Mouse (Mus musculus): Measurements from ENCODE around the gene Myo1a. TPM values are rescaled to one million over a fixed set of nuclear protein-coding genes. Genes with fewer than 3 reads are reported as not detected.
"Not testable (repeated sequence)": the region's sequence is repeated elsewhere in the genome, so short reads cannot be mapped to it uniquely, and the experiment has no call there.

Myo1a gene
- polyA plus RNA-seq (2015; fragmentation: Nextera tagmentation; extraction: Ambion mirVana) = 0.60 and 0.83 TPM in 2 replicates

DNA sequence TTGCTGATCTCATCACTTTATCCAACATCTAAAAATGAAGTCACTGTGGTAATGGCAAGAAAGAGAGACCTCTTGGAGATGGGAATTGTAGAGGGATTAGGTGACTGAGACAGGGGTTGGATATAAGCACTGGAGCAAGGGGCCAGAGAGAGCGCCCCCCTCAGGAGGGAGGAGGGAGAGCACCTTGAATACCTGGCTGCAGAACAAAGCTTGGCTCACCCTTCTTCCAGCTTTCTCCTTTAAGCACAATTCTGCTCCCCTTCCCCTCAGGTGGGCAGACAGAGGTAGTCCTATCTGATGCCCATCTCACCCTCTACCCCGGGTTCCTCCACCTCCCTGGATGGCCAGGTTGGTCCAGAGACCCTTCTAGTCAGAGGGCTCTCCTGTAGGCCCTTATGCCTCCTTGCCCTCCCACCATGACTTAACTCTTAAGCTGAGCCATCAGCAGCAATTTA, at the start of gene Myo1a:
TSS of gene Myo1a (plus strand) at position 405 of the 455 bp plus-strand sequence.
- no peak within 1 kb of the TSS for H3K4me3 ChIP-seq
- ATAC-seq = no peak
- no peak within 1 kb of the TSS for H3K4me2 ChIP-seq
- H3K9ac ChIP-seq = no peak within 1 kb of the TSS
- H3K36me3 ChIP-seq (ENCODE audit: poor library complexity, severe bottlenecking) = 0 out of 2 replicates have a peak, but pooled peaks cover 5% of the 10 kb centered on the region
- H3K4me1 ChIP-seq = no peaks in the 10 kb centered on the region
- H3K9me3 ChIP-seq (replicated peaks) = no peaks in the 10 kb centered on the region
- WGBS = 43% methylated on average over 2 of the region's 2 CpGs
- H3K27ac ChIP-seq = no peak within 1 kb of the TSS
- H3K27me3 ChIP-seq = no peaks in the 10 kb centered on the region

DNA sequence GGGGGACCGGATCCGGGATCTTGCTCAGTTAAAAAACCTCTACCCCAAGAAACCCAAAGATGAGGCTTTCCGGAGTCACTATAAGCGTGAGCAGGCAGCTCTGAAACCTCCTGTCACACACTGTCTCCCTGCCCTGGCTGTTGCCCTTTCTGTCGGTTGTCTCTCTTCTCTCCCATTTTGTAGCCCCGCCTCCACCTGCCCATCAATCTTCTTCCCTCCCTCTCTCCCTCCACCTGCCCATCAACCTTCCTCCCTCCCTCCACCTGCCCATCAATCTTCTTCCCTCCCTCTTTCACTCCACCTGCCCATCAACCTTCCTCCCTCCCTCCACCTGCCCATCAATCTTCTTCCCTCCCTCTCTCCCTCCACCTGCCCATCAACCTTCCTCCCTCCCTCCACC, 47.4 kb upstream of the Myo1a start:
- not testable (repeated sequence) for H3K36me3 ChIP-seq (ENCODE audit: poor library complexity, severe bottlenecking); H3K9ac ChIP-seq; H3K4me2 ChIP-seq; ATAC-seq; H3K27ac ChIP-seq; H3K9me3 ChIP-seq (replicated peaks); H3K4me3 ChIP-seq
- Histone ChIP-seq H3K4me1 (peaks cover 13% of the 10 kb centered on the region; the same call in 1 of the 2 replicates), H3K27me3 (peaks cover 31% of the 10 kb centered on the region)
- WGBS = 48% methylated on average over 6 of the region's 6 CpGs

DNA sequence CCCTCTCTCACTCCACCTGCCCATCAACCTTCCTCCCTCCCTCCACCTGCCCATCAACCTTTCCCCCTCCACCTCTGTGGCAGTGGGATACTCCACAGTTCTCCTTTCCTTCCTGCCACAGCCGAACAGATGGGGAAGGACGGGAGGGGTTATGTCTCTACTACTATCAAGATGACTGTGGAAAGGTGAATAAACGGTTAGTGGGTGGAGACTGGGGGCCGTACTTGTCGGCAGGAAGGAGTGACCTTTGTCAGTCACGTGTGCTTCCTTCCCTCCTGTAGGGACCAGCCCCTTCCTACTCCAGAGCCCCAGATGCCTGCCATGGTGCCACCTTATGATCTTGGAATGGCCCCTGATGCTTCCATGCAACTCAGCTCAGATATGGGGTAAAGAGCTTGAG, 46.9 kb upstream of the Myo1a start:
- H3K4me3 ChIP-seq = no peak overlapping the region
- H3K27ac ChIP-seq = no peak overlapping the region
- no peaks in the 10 kb centered on the region for H3K36me3 ChIP-seq (ENCODE audit: poor library complexity, severe bottlenecking)
- WGBS = 18% methylated on average over 6 of the region's 6 CpGs
- no peak for ATAC-seq
- no peaks in the 10 kb centered on the region for H3K9me3 ChIP-seq (replicated peaks)
- H3K27me3 ChIP-seq = peaks cover 35% of the 10 kb centered on the region
- no peak overlapping the region for H3K4me2 ChIP-seq
- H3K4me1 ChIP-seq = peaks cover 15% of the 10 kb centered on the region; the same call in 1 of the 2 replicates
- no peak overlapping the region for H3K9ac ChIP-seq

DNA sequence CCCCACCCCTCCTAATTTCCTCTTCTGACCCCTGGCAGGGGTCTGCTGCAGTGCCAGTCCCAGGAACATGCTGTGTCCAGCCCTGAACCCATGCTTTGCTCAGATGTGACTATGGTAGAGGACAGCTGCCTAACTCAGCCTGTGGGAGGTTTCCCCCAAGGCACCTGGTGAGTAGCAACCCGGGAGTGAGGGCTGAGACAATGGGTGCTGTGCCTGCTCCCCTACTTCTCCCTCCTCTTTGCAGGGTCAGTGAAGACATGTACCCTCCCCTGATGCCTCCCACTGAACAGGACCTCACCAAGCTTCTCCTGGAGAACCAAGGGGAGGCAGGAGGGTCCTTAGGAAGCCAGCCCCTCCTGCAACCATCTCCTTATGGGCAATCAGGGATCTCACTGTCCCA, 45.4 kb upstream of the Myo1a start:
- no peak overlapping the region for H3K9ac ChIP-seq
- H3K27ac ChIP-seq = no peak overlapping the region
- H3K4me1 ChIP-seq = peaks cover 18% of the 10 kb centered on the region; the same call in 1 of the 2 replicates
- H3K27me3 ChIP-seq = peaks cover 50% of the 10 kb centered on the region
- H3K36me3 ChIP-seq (ENCODE audit: poor library complexity, severe bottlenecking) = no peaks in the 10 kb centered on the region
- H3K9me3 ChIP-seq (replicated peaks) = no peaks in the 10 kb centered on the region
- no peak for ATAC-seq
- 86% methylated on average over 1 of the region's 1 CpGs for WGBS
- no peak overlapping the region for H3K4me3 ChIP-seq
- H3K4me2 ChIP-seq = no peak overlapping the region

DNA sequence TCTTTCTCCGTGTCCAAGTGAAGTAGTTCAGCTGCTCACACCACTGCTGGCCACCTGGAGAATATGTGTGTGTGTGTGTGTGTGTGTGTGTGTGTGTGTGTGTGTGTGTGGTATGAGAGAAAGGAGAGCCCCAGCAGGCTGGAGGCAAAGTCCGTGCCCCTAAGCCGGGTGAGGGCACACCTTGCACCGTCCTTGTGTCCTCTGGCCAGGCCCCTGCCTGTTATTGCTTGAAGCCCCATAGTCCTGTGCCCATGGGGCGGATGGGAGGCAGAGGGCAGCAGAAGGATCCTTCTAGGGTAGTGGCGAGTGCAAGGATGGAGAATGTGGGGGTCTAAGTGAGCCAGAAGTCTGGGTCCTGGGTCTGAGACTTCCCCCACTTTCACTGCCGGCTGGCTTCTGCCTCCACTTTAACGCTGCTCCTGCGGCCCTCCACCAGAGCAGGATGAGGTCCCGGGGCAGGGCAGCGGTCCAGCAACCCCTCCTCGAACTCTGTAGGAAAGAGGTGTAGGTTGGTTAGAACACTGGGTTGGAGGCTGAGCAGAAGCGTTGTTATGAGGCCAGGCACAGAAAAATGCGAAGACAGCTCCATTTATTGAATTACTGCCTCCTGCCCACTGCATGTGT, 43.6 kb upstream of the Myo1a start:
- no peak for ATAC-seq
- Histone ChIP-seq H3K4me1 (peaks cover 36% of the 10 kb centered on the region), H3K9me3 (replicated peaks) (no peaks in the 10 kb centered on the region), H3K9ac (0 out of 2 replicates have a peak overlapping the region, but pooled peaks have one; percentile 12), H3K27me3 (peaks cover 69% of the 10 kb centered on the region), H3K36me3 (ENCODE audit: poor library complexity, severe bottlenecking) (no peaks in the 10 kb centered on the region), H3K4me3 (no peak overlapping the region), H3K4me2 (peak overlapping the region; percentile 27; the same call in 1 of the 2 replicates), H3K27ac (no peak overlapping the region)
- 26% methylated on average over 14 of the region's 14 CpGs for WGBS

DNA sequence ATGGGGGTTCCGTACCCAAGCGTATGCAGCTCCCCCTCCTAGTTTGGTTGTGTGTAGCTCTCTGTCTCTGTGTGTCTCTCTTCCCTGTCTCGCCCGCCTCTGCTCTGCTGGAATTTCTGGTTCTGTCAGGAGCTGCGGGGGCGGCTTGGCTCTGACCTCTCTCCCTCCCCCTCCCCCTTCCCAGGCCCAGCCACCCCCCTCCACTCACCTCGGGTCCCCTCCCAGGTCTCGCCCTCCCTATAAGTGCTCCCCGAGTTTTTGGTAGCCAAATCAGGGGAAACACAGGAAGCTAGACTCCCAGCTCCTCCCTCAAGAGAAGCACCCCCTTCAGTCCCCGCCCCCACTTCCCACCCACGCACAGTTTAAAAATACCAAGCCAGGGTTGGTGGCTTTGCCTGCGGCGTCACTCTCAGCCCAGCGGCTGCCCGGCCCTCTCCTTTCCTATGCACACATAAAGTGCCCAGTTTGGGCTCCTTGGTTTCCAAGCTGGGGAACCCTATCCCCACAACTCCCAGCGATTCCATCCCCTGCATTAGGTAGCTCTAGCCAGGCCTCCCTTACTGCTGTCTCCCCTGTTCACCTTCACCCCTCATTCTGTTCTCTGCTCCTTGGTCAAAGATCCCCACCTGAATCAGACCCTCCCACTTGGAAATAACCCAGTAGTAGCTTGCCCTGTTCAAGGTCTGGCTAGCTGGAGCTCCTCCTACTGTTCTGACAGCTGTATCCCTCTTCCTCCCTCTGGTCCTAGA, 42.9 kb upstream of the Myo1a start:
- Histone ChIP-seq H3K4me2 (peak overlapping the region; percentile 27), H3K9me3 (replicated peaks) (no peaks in the 10 kb centered on the region), H3K4me3 (no peak overlapping the region), H3K27ac (no peak overlapping the region), H3K9ac (peak overlapping the region; percentile 21; the same call in 1 of the 2 replicates), H3K4me1 (peaks cover 41% of the 10 kb centered on the region), H3K27me3 (peaks cover 76% of the 10 kb centered on the region), H3K36me3 (ENCODE audit: poor library complexity, severe bottlenecking) (no peaks in the 10 kb centered on the region)
- ATAC-seq = 0 out of 2 replicates have a peak, but pooled peaks have one; percentile 22
- WGBS = 8% methylated on average over 16 of the region's 16 CpGs

DNA sequence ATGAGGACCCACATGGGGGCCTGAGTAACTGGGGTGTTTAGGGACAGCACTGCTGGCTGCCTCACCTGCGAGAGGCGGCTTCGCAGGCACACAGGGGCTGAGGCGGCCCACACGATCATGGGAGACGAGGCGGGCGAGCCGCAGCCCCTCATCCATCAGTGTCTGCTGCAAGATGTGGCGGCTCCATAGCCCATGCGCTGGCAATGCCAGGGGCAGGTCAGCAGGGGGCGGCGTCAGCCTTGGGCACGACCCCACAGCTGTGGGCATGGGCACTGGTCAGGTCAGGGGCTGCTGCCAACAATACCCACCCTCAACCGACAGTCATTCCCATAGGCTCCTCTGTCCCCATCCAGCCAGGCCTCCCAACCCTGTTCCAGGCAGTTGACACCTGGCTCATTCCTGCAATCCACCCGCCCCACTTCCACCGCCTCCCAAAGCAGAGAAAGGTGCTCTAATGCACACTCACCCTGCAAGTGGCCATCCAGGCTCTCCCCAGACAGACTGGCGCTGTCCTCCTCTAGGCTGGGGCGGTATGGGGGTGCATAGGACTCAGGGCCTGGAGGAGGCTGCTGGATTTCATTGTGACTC, 42.2 kb upstream of the Myo1a start:
- ATAC-seq = no peak
- H3K9ac ChIP-seq = peak overlapping the region; percentile 21; the same call in 1 of the 2 replicates
- no peaks in the 10 kb centered on the region for H3K36me3 ChIP-seq (ENCODE audit: poor library complexity, severe bottlenecking)
- peaks cover 48% of the 10 kb centered on the region for H3K4me1 ChIP-seq
- 14% methylated on average over 19 of the region's 19 CpGs for WGBS
- H3K4me3 ChIP-seq = no peak overlapping the region
- H3K4me2 ChIP-seq = peak overlapping the region; percentile 27
- H3K27me3 ChIP-seq = peaks cover 82% of the 10 kb centered on the region
- no peak overlapping the region for H3K27ac ChIP-seq
- H3K9me3 ChIP-seq (replicated peaks) = no peaks in the 10 kb centered on the region

DNA sequence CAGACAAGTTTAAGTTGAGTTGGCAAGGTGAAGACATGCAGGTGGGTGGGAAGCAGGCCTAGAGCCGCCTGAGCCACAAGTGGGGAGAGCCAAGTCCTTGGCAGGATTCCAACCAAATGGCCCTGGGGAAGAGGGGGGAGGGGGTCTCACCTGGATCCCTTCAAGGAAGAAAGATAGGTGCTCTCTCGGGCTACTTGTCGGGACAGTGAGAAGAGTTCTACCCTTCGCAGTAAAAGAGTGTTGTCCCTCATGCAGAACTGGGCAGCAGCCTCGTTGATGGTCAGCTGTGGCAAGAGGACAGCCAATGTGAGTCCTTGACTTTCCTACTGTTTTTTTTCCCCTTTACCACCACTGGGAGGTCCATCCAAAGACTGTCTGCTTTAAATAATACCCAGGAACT, 41.4 kb upstream of the Myo1a start:
- no peak for ATAC-seq
- H3K9ac ChIP-seq = no peak overlapping the region
- H3K27me3 ChIP-seq = peaks cover 87% of the 10 kb centered on the region
- H3K9me3 ChIP-seq (replicated peaks) = no peaks in the 10 kb centered on the region
- H3K4me2 ChIP-seq = no peak overlapping the region
- H3K36me3 ChIP-seq (ENCODE audit: poor library complexity, severe bottlenecking) = no peaks in the 10 kb centered on the region
- no peak overlapping the region for H3K4me3 ChIP-seq
- WGBS = 24% methylated on average over 5 of the region's 5 CpGs
- H3K4me1 ChIP-seq = peaks cover 56% of the 10 kb centered on the region
- H3K27ac ChIP-seq = no peak overlapping the region

DNA sequence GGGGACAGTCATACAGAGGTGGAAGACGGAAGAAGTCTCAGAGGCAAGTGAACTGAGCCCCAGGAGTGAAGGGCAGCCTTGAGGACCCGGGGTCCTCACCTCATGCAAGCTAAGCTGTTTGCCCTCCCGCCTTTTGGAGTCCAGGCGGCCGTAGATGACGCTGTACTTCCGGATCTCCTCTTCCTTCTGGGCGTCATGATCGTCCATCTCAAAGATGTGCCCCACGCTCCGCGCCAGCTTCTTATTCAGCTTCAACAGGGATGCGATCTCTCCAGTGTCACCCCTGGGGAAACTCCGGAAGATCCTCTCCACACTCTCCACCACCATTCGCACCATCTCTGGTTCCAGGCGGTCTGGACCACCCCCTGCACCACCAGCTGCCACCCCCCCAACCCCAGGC, 40.8 kb upstream of the Myo1a start:
- Histone ChIP-seq H3K4me3 (no peak overlapping the region), H3K4me2 (no peak overlapping the region)

DNA sequence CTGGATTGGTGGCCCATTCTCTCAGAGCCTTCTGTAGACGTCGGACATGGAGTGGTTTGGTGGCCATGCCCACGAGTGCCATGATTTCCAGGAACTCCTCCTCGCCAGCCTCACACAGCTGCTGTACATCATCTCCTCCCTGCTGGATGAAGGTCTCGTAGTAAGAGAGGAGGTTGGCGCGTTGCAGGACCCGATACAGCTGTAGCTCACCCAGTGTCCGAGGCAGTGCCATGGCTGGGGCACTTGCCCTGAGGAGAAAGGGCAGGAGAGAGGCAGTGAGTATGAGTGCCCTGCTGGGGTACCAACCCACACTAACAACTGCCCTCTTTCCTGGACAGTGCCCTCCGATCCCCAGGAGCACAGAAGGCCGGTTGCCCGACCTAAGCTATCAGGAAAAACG, 40.1 kb upstream of the Myo1a start:
- no peaks in the 10 kb centered on the region for H3K9me3 ChIP-seq (replicated peaks)
- ATAC-seq = no peak
- H3K4me3 ChIP-seq = no peak overlapping the region
- peak overlapping the region; percentile 95 for H3K4me2 ChIP-seq
- H3K4me1 ChIP-seq = peaks cover 63% of the 10 kb centered on the region
- no peaks in the 10 kb centered on the region for H3K36me3 ChIP-seq (ENCODE audit: poor library complexity, severe bottlenecking)
- 15% methylated on average over 13 of the region's 13 CpGs for WGBS
- H3K9ac ChIP-seq = no peak overlapping the region
- H3K27me3 ChIP-seq = peaks cover 82% of the 10 kb centered on the region
- no peak overlapping the region for H3K27ac ChIP-seq

More for the DNA sequence above, 40.8 kb upstream of the Myo1a start:
- Histone ChIP-seq H3K9me3 (replicated peaks) (no peaks in the 10 kb centered on the region), H3K27me3 (peaks cover 87% of the 10 kb centered on the region), H3K27ac (no peak overlapping the region), H3K36me3 (ENCODE audit: poor library complexity, severe bottlenecking) (no peaks in the 10 kb centered on the region), H3K4me1 (peaks cover 62% of the 10 kb centered on the region), H3K9ac (no peak overlapping the region)
- ATAC-seq = no peak
- 16% methylated on average over 16 of the region's 16 CpGs for WGBS

DNA sequence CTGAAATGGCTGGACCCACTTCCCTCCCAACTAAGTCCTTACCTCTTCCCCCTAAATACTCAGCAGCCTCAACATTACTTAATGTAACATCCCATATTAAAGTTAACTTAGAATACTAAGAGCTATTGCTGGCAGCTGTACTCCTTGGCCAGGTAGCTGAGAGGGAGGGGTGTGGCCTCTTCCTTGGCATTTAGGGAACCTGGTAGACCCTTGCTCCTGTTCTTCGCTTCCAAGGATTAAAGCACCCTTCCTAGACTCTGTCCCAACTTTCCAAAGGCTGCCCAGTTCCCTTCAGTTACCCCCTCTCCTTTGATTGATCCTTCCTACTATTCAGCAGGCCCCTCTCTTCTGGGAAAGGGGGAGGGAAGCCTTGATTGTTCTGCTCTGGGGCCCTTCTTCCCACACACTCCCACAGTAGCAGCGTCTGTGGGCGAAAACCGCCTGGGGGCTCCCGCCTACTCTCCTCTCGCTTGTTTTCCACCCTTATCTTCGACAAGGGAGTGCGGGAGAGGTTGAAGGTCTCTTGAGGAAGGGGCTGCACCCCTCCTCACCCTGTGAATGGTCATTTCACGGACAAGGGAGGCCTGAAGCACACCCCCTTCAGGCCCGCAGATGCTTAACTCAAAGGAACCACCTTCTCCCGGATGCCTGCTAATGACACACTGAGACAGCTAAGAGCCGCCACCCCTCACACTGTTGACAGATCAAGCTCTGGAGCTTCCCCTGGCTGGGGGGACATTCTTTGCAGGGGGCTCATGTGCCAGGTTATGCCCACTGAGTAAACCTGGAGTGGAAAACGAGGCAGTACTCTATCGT, 39.4 kb upstream of the Myo1a start:
- WGBS = 2% methylated on average over 14 of the region's 14 CpGs
- Histone ChIP-seq H3K4me1 (peaks cover 63% of the 10 kb centered on the region), H3K27me3 (peaks cover 76% of the 10 kb centered on the region)

More for the DNA sequence above, 39.4 kb upstream of the Myo1a start:
- no peak for ATAC-seq
- H3K36me3 ChIP-seq (ENCODE audit: poor library complexity, severe bottlenecking) = no peaks in the 10 kb centered on the region
- H3K4me3 ChIP-seq = peak overlapping the region; percentile 59
- H3K9me3 ChIP-seq (replicated peaks) = no peaks in the 10 kb centered on the region
- H3K9ac ChIP-seq = peak overlapping the region; percentile 75
- H3K27ac ChIP-seq = no peak overlapping the region
- H3K4me2 ChIP-seq = peak overlapping the region; percentile 95

Data from forebrain, embryonic 13.5 days (tissue).